Comparison of ENCODE assay signal across 22 mouse cellular contexts in the genomic region with DNA sequence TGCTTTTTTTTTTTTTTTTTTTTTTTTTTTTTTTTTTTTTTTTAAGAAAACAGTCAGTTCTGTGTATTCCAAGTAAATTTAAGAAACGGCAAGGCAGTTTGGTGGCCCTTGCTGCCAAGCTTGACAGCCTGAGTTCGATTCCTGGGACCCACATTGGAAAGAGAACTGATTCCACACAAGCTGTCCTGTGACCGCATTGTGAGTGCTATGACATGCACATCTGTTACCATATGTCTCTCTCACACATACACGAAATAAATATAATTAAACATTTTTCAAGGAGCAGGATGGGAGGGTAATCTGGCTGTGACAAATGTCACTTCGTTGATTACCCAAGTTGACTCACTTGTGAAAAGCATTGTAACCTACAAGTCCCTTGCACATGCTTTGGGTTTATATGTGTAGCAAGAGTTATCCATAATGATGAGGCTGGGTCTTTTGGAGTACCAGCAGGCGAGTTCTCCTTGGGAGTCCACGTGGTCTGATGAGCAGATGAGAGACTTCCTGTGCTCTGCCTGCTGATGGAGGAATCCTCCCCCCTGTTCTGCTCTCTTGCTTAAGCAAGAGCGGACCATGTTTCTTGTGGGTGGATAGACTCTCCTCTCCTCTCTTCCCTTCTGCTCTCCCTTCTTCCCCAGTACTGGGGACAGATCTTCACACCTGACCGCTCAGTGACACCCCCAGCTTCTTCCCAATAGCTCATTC. TPM values are rescaled to one million over a fixed set of nuclear protein-coding genes. Genes with fewer than 3 reads are reported as not detected.
DNase-seq lines count a peak whose midpoint lies in the region; ATAC-seq and TF ChIP-seq lines count a peak whose summit lies in the region.
"Had no signal": no experiment of that assay in that cellular context is flagged by ENCODE, and none has a peak within 500 bp of the region (broad histone marks: within the 10 kb centered on the region; RNA-seq: fewer than 3 reads in every experiment).

No protein-coding gene starts in this region.

- H3K4me1 ChIP-seq in forebrain, postnatal 0 days (ENCODE audit: insufficient read depth), result no peaks in the 10 kb centered on the region
- no peaks in the 10 kb centered on the region for H3K4me1 ChIP-seq in forebrain, embryonic 13.5 days
- peaks cover 98% of the 10 kb centered on the region for H3K4me1 ChIP-seq in heart, embryonic 13.5 days
- peaks cover 29% of the 10 kb centered on the region for H3K4me1 ChIP-seq in heart, adult 2 months (ENCODE audit: control insufficient read depth, insufficient read depth, low read length)
- H3K4me1 ChIP-seq in hindbrain, postnatal 0 days (ENCODE audit: insufficient read depth, low read length), result no peaks in the 10 kb centered on the region
- H3K4me1 ChIP-seq: forebrain, embryonic 15.5 days; hindbrain, embryonic 12.5 days; liver, embryonic 13.5 days; midbrain, embryonic 12.5 days had no signal

- TF ChIP-seq CTCF in forebrain, postnatal 0 days (IDR thresholded peaks at IDR 0.05; ENCODE audit: low read depth), result no peak
- no peak for TF ChIP-seq CTCF in heart, adult 2 months (IDR thresholded peaks at IDR 0.05)
- TF ChIP-seq CTCF in layer of hippocampus, adult 2 months (conservative IDR thresholded peaks at IDR 0.05), result no peak
- TF ChIP-seq CTCF in brain, embryonic 14.5 days (IDR thresholded peaks at IDR 0.05; ENCODE audit: borderline replicate concordance, extremely low read depth, insufficient read depth, insufficient read length), result no peak
- TF ChIP-seq CTCF in hindbrain, postnatal 0 days (IDR thresholded peaks at IDR 0.05; ENCODE audit: low read depth), result no peak

- H3K4me3 ChIP-seq in forebrain, postnatal 0 days (ENCODE audit: low read depth, low read length), result no peak overlapping the region
- H3K4me3 ChIP-seq in forebrain, embryonic 13.5 days, result no peak overlapping the region
- H3K4me3 ChIP-seq in heart, embryonic 13.5 days, result no peak overlapping the region
- no peak overlapping the region for H3K4me3 ChIP-seq in heart, adult 2 months
- no peak overlapping the region for H3K4me3 ChIP-seq in layer of hippocampus, adult 2 months
- no peak overlapping the region for H3K4me3 ChIP-seq in hindbrain, postnatal 0 days (ENCODE audit: low read length)
- H3K4me3 ChIP-seq: embryonic facial prominence, embryonic 15.5 days; forebrain, embryonic 15.5 days; gastrocnemius, adult 2 months; hindbrain, embryonic 12.5 days; liver, embryonic 13.5 days; midbrain, embryonic 12.5 days had no signal

- no peak overlapping the region for H3K27ac ChIP-seq in forebrain, postnatal 0 days (ENCODE audit: low read depth, low read length)
- H3K27ac ChIP-seq in forebrain, embryonic 13.5 days, result no peak overlapping the region
- peak overlapping the region; percentile 96 for H3K27ac ChIP-seq in heart, embryonic 13.5 days (replicated peaks)
- no peak overlapping the region for H3K27ac ChIP-seq in heart, adult 2 months
- peak overlapping the region; percentile 79 for H3K27ac ChIP-seq in layer of hippocampus, adult 2 months
- H3K27ac ChIP-seq in hindbrain, postnatal 0 days, result no peak overlapping the region
- H3K27ac ChIP-seq: embryonic facial prominence, embryonic 15.5 days; forebrain, embryonic 15.5 days; gastrocnemius, adult 2 months; hindbrain, embryonic 12.5 days; kidney, postnatal 0 days; liver, embryonic 13.5 days; midbrain, embryonic 12.5 days had no signal

- no peaks in the 10 kb centered on the region for H3K9me3 ChIP-seq in forebrain, postnatal 0 days (ENCODE audit: low read length)
- no peaks in the 10 kb centered on the region for H3K9me3 ChIP-seq in forebrain, embryonic 13.5 days (replicated peaks)
- H3K9me3 ChIP-seq in heart, embryonic 13.5 days, result no peaks in the 10 kb centered on the region
- no peaks in the 10 kb centered on the region for H3K9me3 ChIP-seq in hindbrain, postnatal 0 days (ENCODE audit: low read length)
- H3K9me3 ChIP-seq: embryonic facial prominence, embryonic 15.5 days; forebrain, embryonic 15.5 days; hindbrain, embryonic 12.5 days; liver, embryonic 13.5 days; midbrain, embryonic 12.5 days had no signal

- DNase-seq in forebrain, postnatal 0 days, result peak; percentile 58
- DNase-seq in heart, adult 2 months, result no peak
- peak in 1 of 2 experiments; percentile 76 for DNase-seq in layer of hippocampus, adult 2 months (ENCODE audit: low spot score in 2 of 2)
- DNase-seq in layer of hippocampus, adult 9-10 months (ENCODE audit: low spot score), result no peak
- DNase-seq in brain, embryonic 14.5 days (ENCODE audit: low read depth), result peak; percentile 35
- no peak for DNase-seq in hindbrain, postnatal 0 days (ENCODE audit: low spot score)
- DNase-seq: adrenal gland, postnatal 10 days; cerebellum, adult 9-10 months; heart, postnatal 10 days; kidney, adult 11 months; liver, embryonic 13.5 days; lung, adult 2 months; right cerebral cortex, postnatal 14 days; spleen, adult 18-20 months had no signal

- intact Hi-C loops in heart, adult 2 months (cut with DNase I), result no loop called here

- no peak for TF ChIP-seq EP300 in heart, adult 2 months (IDR thresholded peaks at IDR 0.05; ENCODE audit: insufficient read depth, low read depth, low read length)

- 61% methylated on average over 9 of the region's 9 CpGs for WGBS in forebrain, postnatal 0 days
- 74% methylated on average over 9 of the region's 9 CpGs for WGBS in forebrain, embryonic 13.5 days
- 72% methylated on average over 9 of the region's 9 CpGs for WGBS in heart, embryonic 13.5 days
- WGBS in heart, adult 2 months, result 75% methylated on average over 9 of the region's 9 CpGs
- 76% methylated on average over 9 of the region's 9 CpGs for WGBS in hindbrain, postnatal 0 days

- no peaks in the 10 kb centered on the region for H3K36me3 ChIP-seq in forebrain, postnatal 0 days (ENCODE audit: insufficient read depth)
- H3K36me3 ChIP-seq in forebrain, embryonic 13.5 days (ENCODE audit: poor library complexity, severe bottlenecking), result no peaks in the 10 kb centered on the region
- peaks cover 56% of the 10 kb centered on the region for H3K36me3 ChIP-seq in heart, embryonic 13.5 days
- H3K36me3 ChIP-seq in heart, adult 2 months (ENCODE audit: control insufficient read depth, insufficient read depth, low read length), result peaks cover 9% of the 10 kb centered on the region
- H3K36me3 ChIP-seq in hindbrain, postnatal 0 days (ENCODE audit: insufficient read depth, low read length), result no peaks in the 10 kb centered on the region
- H3K36me3 ChIP-seq: embryonic facial prominence, embryonic 15.5 days; forebrain, embryonic 15.5 days; hindbrain, embryonic 12.5 days; liver, embryonic 13.5 days; midbrain, embryonic 12.5 days had no signal

- no peak overlapping the region for H3K9ac ChIP-seq in forebrain, postnatal 0 days
- H3K9ac ChIP-seq in forebrain, embryonic 13.5 days, result no peak overlapping the region
- peak overlapping the region; percentile 37; the same call in 1 of the 2 replicates for H3K9ac ChIP-seq in heart, embryonic 13.5 days
- H3K9ac ChIP-seq in heart, adult 2 months (ENCODE audit: low read depth, low read length), result no peak overlapping the region
- no peak overlapping the region for H3K9ac ChIP-seq in hindbrain, postnatal 0 days (replicated peaks; ENCODE audit: low read length)
- H3K9ac ChIP-seq: embryonic facial prominence, embryonic 15.5 days; forebrain, embryonic 15.5 days; hindbrain, embryonic 12.5 days; liver, embryonic 13.5 days; midbrain, embryonic 12.5 days had no signal

- ATAC-seq in forebrain, postnatal 0 days, result peak; percentile 80
- no peak for ATAC-seq in forebrain, embryonic 13.5 days
- ATAC-seq in heart, embryonic 13.5 days (ENCODE audit: extremely low read depth, insufficient number of reproducible peaks, low FRiP score, low TSS enrichment), result no peak
- no peak for ATAC-seq in hindbrain, postnatal 0 days
- ATAC-seq: forebrain, embryonic 15.5 days had no signal

- TF ChIP-seq POLR2A in heart, adult 2 months (IDR thresholded peaks at IDR 0.05; ENCODE audit: insufficient read depth, low read depth, low read length), result no peak
- TF ChIP-seq POLR2A in brain, embryonic 14.5 days (IDR thresholded peaks at IDR 0.05; ENCODE audit: borderline replicate concordance, extremely low read depth, insufficient read depth, insufficient read length, poor library complexity, severe bottlenecking), result no peak

- no peak overlapping the region for H3K4me2 ChIP-seq in forebrain, postnatal 0 days (ENCODE audit: low read depth)
- no peak overlapping the region for H3K4me2 ChIP-seq in forebrain, embryonic 13.5 days
- no peak overlapping the region for H3K4me2 ChIP-seq in heart, embryonic 13.5 days
- H3K4me2 ChIP-seq in hindbrain, postnatal 0 days (ENCODE audit: low read depth, low read length), result no peak overlapping the region
- H3K4me2 ChIP-seq: embryonic facial prominence, embryonic 15.5 days; forebrain, embryonic 15.5 days; hindbrain, embryonic 12.5 days; liver, embryonic 13.5 days; midbrain, embryonic 12.5 days had no signal

- H3K27me3 ChIP-seq in forebrain, postnatal 0 days (ENCODE audit: insufficient read depth, low read length), result no peaks in the 10 kb centered on the region
- no peaks in the 10 kb centered on the region for H3K27me3 ChIP-seq in forebrain, embryonic 13.5 days
- no peaks in the 10 kb centered on the region for H3K27me3 ChIP-seq in heart, embryonic 13.5 days (replicated peaks)
- no peaks in the 10 kb centered on the region for H3K27me3 ChIP-seq in heart, adult 2 months (ENCODE audit: control insufficient read depth, insufficient read depth, low read length)
- H3K27me3 ChIP-seq in hindbrain, postnatal 0 days (ENCODE audit: insufficient read depth, low read length), result no peaks in the 10 kb centered on the region
- H3K27me3 ChIP-seq: embryonic facial prominence, embryonic 15.5 days; forebrain, embryonic 15.5 days; hindbrain, embryonic 12.5 days; liver, embryonic 13.5 days; midbrain, embryonic 12.5 days had no signal

- no peaks in the 10 kb centered on the region; the same call in 1 of the 2 replicates for H3K79me2 ChIP-seq in heart, adult 2 months (replicated peaks; ENCODE audit: control insufficient read depth, insufficient read depth, low read length)

RNA-seq across cellular contexts. Expression of a gene that starts 58.1 kb away (rescaled TPM):
- 28.6 and 29.0 TPM in 2 replicates for total RNA-seq in forebrain, postnatal 0 days (2014; rRNA removed)
- polyA plus RNA-seq in forebrain, postnatal 0 days (2015; fragmentation: Nextera tagmentation; extraction: Ambion mirVana), result 16.3 and 18.3 TPM in 2 replicates
- 1.1 and 2.9 TPM in 2 replicates for polyA plus RNA-seq in forebrain, embryonic 13.5 days (2015; fragmentation: Nextera tagmentation; extraction: Ambion mirVana)
- polyA plus RNA-seq in heart, embryonic 13.5 days (2015; fragmentation: Nextera tagmentation; extraction: Ambion mirVana), result 105 and 109 TPM in 2 replicates
- 10 to 100 TPM; 87.7 to 89.1 TPM for total RNA-seq in heart, adult 2 months (2021)
- polyA plus RNA-seq in heart, adult 2 months (2012; rRNA removed), result 44.8 and 53.7 TPM in 2 replicates
- 100 to 1,000 TPM; 667 to 694 TPM for total RNA-seq in layer of hippocampus, adult 2 months (2021)
- 4.8 TPM in 2 replicates for polyA plus RNA-seq in brain, embryonic 14.5 days (2012; rRNA removed)
- total RNA-seq in hindbrain, postnatal 0 days (2014; rRNA removed), result 12.8 and 16.5 TPM in 2 replicates
- polyA plus RNA-seq in hindbrain, postnatal 0 days (2015; fragmentation: Nextera tagmentation; extraction: Ambion mirVana), result 6.4 and 6.5 TPM in 2 replicates

Comparison
In these comparisons a context has a peak if more than half of its experiments do, and no peak if none do; other contexts are left out.
1. H3K27ac ChIP-seq: peak in heart, embryonic 13.5 days (single experiment) and layer of hippocampus, adult 2 months (single experiment); none in forebrain, postnatal 0 days (single experiment), forebrain, embryonic 13.5 days (single experiment), heart, adult 2 months (single experiment) and hindbrain, postnatal 0 days (single experiment).
2. DNase-seq: peak in forebrain, postnatal 0 days (single experiment) and brain, embryonic 14.5 days (single experiment); none in heart, adult 2 months (0 of 2), layer of hippocampus, adult 9-10 months (single experiment) and hindbrain, postnatal 0 days (single experiment).